Mouse (Mus musculus): ENCODE data around the gene Vav2.

GRCm38 (mm10) chr2:27446812-27447211 is 20.0 kb upstream of the Vav2 start:
- TF ChIP-seq MAX (IDR thresholded peaks at IDR 0.05), result no peak
- TF ChIP-seq CTCF (IDR thresholded peaks at IDR 0.05; ENCODE audit: control insufficient read depth, insufficient read depth, insufficient read length), result no peak
- TF ChIP-seq MYOG (IDR thresholded peaks at IDR 0.05; ENCODE audit: control insufficient read depth, extremely low read depth, insufficient read length), result no peak
- TF ChIP-seq USF1 (IDR thresholded peaks at IDR 0.05; ENCODE audit: low read depth), result no peak
- TF ChIP-seq FOSL1 (IDR thresholded peaks at IDR 0.05; ENCODE audit: insufficient read depth, low read length, poor library complexity, severe bottlenecking), result no peak
- no peak for TF ChIP-seq CEBPB (IDR thresholded peaks at IDR 0.05; ENCODE audit: low read depth)
